Mouse (Mus musculus) olfactory bulb, adult 2 months (tissue): ENCODE results near the gene Slc22a3.

Experiments used
- CTCF ChIP-seq: fragments of 200-500 bp; IDR thresholded peaks from 2 replicates; pipeline ENCODE4 v1.5.1; 2012; ENCODE audit warnings: low read depth, mild to moderate bottlenecking, low read length, moderate library complexity; ENCODE audit not compliant: insufficient read depth
- POLR2A ChIP-seq: fragments of 200-500 bp; IDR thresholded peaks from 2 replicates; pipeline ENCODE4 v1.6.1; 2012; ENCODE audit warnings: mild to moderate bottlenecking, low read depth, low read length, moderate library complexity; ENCODE audit not compliant: insufficient read depth

GRCm38 (mm10) chr17:12369393-12369792 lies 138.1 kb downstream of the Slc22a3 start:
- TF ChIP-seq CTCF (no peak), POLR2A (no peak)
